Mouse (Mus musculus): ENCODE data around the gene Lyve1. TPM values are rescaled to one million over a fixed set of nuclear protein-coding genes. Genes with fewer than 3 reads are reported as not detected.

Gene Lyve1
- polyA plus RNA-seq, 1 experiment from 2014 or later = 17.4 TPM

DNA sequence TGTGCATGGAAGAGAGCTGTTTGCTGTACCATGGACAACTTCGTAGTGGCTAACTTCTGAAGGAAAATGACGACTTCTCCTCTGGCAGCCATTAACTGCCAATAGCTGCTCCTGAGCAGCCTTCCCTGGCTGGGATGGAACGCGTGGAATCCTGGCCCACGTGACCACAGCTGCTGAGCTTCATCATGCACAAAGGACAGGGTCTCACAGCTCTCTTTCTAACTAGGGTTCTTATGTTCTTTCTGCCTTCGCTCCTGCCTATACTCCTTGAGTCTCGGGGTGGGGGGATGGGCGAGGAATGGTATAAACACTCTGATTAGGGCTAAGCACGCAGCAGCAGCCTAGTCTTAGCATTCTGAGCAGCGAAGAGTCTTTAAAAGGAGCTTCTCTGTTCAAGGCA lies 2.0 kb upstream of the Lyve1 start:
- WGBS = 23% methylated on average over 10 of the region's 10 CpGs
- 0 out of 2 replicates have a peak overlapping the region, but pooled peaks have one; percentile 12 for H3K4me2 ChIP-seq (ENCODE audit: low read depth, low read length)
- 0 out of 2 replicates have a peak overlapping the region, but pooled peaks have one; percentile 5 for H3K9ac ChIP-seq (ENCODE audit: low read length)
- H3K27ac ChIP-seq (ENCODE audit: low read length) = no peak overlapping the region; the same call in 1 of the 2 replicates
- H3K4me1 ChIP-seq (ENCODE audit: control insufficient read depth, insufficient read depth, low read length) = peaks cover 15% of the 10 kb centered on the region
- no peaks in the 10 kb centered on the region for H3K27me3 ChIP-seq (ENCODE audit: control insufficient read depth, insufficient read depth, low read length)
- peak; percentile 46; the same call in 1 of the 2 replicates for ATAC-seq (ENCODE audit: insufficient read depth, low FRiP score)
- H3K4me3 ChIP-seq (replicated peaks; ENCODE audit: low read length) = no peak overlapping the region
- no peaks in the 10 kb centered on the region for H3K36me3 ChIP-seq (ENCODE audit: control insufficient read depth, insufficient read depth, low read length)
- H3K9me3 ChIP-seq (replicated peaks; ENCODE audit: control insufficient read depth, low read length) = no peaks in the 10 kb centered on the region

GRCm38 (mm10) chr7:110860129-110860528 lies 2.9 kb downstream of the Lyve1 start:
- Histone ChIP-seq H3K27ac (ENCODE audit: low read length) (peak overlapping the region; percentile 78), H3K4me3 (replicated peaks; ENCODE audit: low read length) (no peak overlapping the region), H3K4me2 (ENCODE audit: low read depth, low read length) (peak overlapping the region; percentile 6; the same call in 1 of the 2 replicates), H3K9me3 (replicated peaks; ENCODE audit: control insufficient read depth, low read length) (no peaks in the 10 kb centered on the region), H3K36me3 (ENCODE audit: control insufficient read depth, insufficient read depth, low read length) (no peaks in the 10 kb centered on the region), H3K27me3 (ENCODE audit: control insufficient read depth, insufficient read depth, low read length) (no peaks in the 10 kb centered on the region), H3K9ac (ENCODE audit: low read length) (no peak overlapping the region), H3K4me1 (ENCODE audit: control insufficient read depth, insufficient read depth, low read length) (peaks cover 23% of the 10 kb centered on the region)
- peak; percentile 59; the same call in 1 of the 2 replicates for ATAC-seq (ENCODE audit: insufficient read depth, low FRiP score)
- 25% methylated on average over 5 of the region's 5 CpGs for WGBS

DNA sequence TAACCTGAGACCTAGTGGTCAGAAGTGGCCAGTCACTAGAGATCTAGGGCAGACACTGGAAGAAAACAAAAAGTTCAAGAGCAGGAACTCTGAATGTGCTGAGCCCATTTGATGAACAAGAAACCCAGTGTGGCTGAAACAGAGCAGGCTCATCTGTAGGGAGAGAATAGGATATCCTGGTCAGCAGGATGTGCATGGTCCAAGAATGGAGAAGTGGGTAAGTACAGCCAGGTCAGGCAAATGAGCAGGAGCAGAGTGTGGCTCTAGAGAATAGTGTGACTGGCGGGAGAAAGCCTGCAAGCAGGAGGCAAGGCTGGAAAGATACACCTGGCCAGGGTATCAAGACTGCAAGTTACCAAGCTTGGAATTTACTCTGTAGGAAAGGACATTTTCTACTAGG lies 7.4 kb downstream of the Lyve1 start:
- H3K27me3 ChIP-seq (ENCODE audit: control insufficient read depth, insufficient read depth, low read length) = no peaks in the 10 kb centered on the region
- H3K4me3 ChIP-seq (replicated peaks; ENCODE audit: low read length) = no peak overlapping the region
- no peak for ATAC-seq (ENCODE audit: insufficient read depth, low FRiP score)
- H3K4me2 ChIP-seq (ENCODE audit: low read depth, low read length) = no peak overlapping the region
- WGBS = 65% methylated on average over 1 of the region's 1 CpGs
- H3K27ac ChIP-seq (ENCODE audit: low read length) = no peak overlapping the region
- no peaks in the 10 kb centered on the region for H3K9me3 ChIP-seq (replicated peaks; ENCODE audit: control insufficient read depth, low read length)
- H3K4me1 ChIP-seq (ENCODE audit: control insufficient read depth, insufficient read depth, low read length) = peaks cover 41% of the 10 kb centered on the region
- H3K9ac ChIP-seq (ENCODE audit: low read length) = no peak overlapping the region
- no peaks in the 10 kb centered on the region for H3K36me3 ChIP-seq (ENCODE audit: control insufficient read depth, insufficient read depth, low read length)

- Histone ChIP-seq H3K9me3 (replicated peaks; ENCODE audit: control insufficient read depth, low read length) (no peaks in the 10 kb centered on the region), H3K27ac (ENCODE audit: low read length) (no peak overlapping the region)
- 61% methylated on average over 8 of the region's 8 CpGs for WGBS
Measured at GRCm38 (mm10) chr7:110854927-110855546, 8.0 kb downstream of the Lyve1 start.

DNA sequence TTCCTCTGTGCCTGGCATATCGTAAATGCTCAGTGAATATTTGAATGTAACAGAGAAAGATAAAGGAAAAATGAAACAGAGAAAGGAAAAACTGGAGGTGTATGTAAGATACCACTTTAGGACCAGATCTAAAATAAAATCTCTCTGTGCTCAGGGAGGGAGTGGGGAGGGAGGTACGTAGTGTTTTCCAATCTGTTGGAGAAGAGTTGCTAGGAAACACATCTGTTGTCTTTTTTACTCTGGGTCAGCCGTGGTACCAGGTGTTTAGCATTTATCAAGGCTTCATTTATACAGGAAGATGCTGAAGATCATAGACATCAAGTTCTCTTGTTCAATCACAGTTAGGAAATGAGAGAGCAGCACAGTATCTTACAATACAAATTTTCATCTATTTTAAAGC lies 8.5 kb downstream of the Lyve1 start:
- H3K4me3 ChIP-seq (replicated peaks; ENCODE audit: low read length) = no peak overlapping the region

More at GRCm38 (mm10) chr7:110854927-110855546, 8.0 kb downstream of the Lyve1 start:
- Histone ChIP-seq H3K27me3 (ENCODE audit: control insufficient read depth, insufficient read depth, low read length) (no peaks in the 10 kb centered on the region), H3K4me1 (ENCODE audit: control insufficient read depth, insufficient read depth, low read length) (peaks cover 37% of the 10 kb centered on the region), H3K36me3 (ENCODE audit: control insufficient read depth, insufficient read depth, low read length) (no peaks in the 10 kb centered on the region), H3K4me2 (ENCODE audit: low read depth, low read length) (no peak overlapping the region), H3K4me3 (replicated peaks; ENCODE audit: low read length) (no peak overlapping the region), H3K9ac (ENCODE audit: low read length) (no peak overlapping the region)
- no peak for ATAC-seq (ENCODE audit: insufficient read depth, low FRiP score)

GRCm38 (mm10) chr7:110853611-110854010 lies 9.4 kb downstream of the Lyve1 start:
- Histone ChIP-seq H3K36me3 (ENCODE audit: control insufficient read depth, insufficient read depth, low read length) (no peaks in the 10 kb centered on the region), H3K27ac (ENCODE audit: low read length) (no peak overlapping the region), H3K4me2 (ENCODE audit: low read depth, low read length) (no peak overlapping the region), H3K4me3 (replicated peaks; ENCODE audit: low read length) (no peak overlapping the region), H3K27me3 (ENCODE audit: control insufficient read depth, insufficient read depth, low read length) (no peaks in the 10 kb centered on the region), H3K9ac (ENCODE audit: low read length) (no peak overlapping the region), H3K9me3 (replicated peaks; ENCODE audit: control insufficient read depth, low read length) (no peaks in the 10 kb centered on the region), H3K4me1 (ENCODE audit: control insufficient read depth, insufficient read depth, low read length) (peaks cover 27% of the 10 kb centered on the region)
- 39% methylated on average over 10 of the region's 10 CpGs for WGBS
- no peak for ATAC-seq (ENCODE audit: insufficient read depth, low FRiP score)

More for the DNA sequence above, 8.5 kb downstream of the Lyve1 start:
- peaks cover 33% of the 10 kb centered on the region for H3K4me1 ChIP-seq (ENCODE audit: control insufficient read depth, insufficient read depth, low read length)
- no peak overlapping the region for H3K27ac ChIP-seq (ENCODE audit: low read length)
- H3K9me3 ChIP-seq (replicated peaks; ENCODE audit: control insufficient read depth, low read length) = no peaks in the 10 kb centered on the region
- 47% methylated on average over 3 of the region's 3 CpGs for WGBS
- no peak overlapping the region for H3K9ac ChIP-seq (ENCODE audit: low read length)
- no peaks in the 10 kb centered on the region for H3K36me3 ChIP-seq (ENCODE audit: control insufficient read depth, insufficient read depth, low read length)
- ATAC-seq (ENCODE audit: insufficient read depth, low FRiP score) = no peak
- no peak overlapping the region for H3K4me2 ChIP-seq (ENCODE audit: low read depth, low read length)
- H3K27me3 ChIP-seq (ENCODE audit: control insufficient read depth, insufficient read depth, low read length) = no peaks in the 10 kb centered on the region

- no peak overlapping the region for H3K4me3 ChIP-seq (replicated peaks; ENCODE audit: low read length)
- 0 out of 2 replicates have a peak overlapping the region, but pooled peaks have one; percentile 1 for H3K9ac ChIP-seq (ENCODE audit: low read length)
- no peaks in the 10 kb centered on the region for H3K9me3 ChIP-seq (replicated peaks; ENCODE audit: control insufficient read depth, low read length)
- no peak overlapping the region for H3K4me2 ChIP-seq (ENCODE audit: low read depth, low read length)
- ATAC-seq (ENCODE audit: insufficient read depth, low FRiP score) = peak; percentile 83
- WGBS = 60% methylated on average over 7 of the region's 7 CpGs
- no peaks in the 10 kb centered on the region for H3K36me3 ChIP-seq (ENCODE audit: control insufficient read depth, insufficient read depth, low read length)
- peak overlapping the region; percentile 93 for H3K27ac ChIP-seq (ENCODE audit: low read length)
- peaks cover 27% of the 10 kb centered on the region for H3K4me1 ChIP-seq (ENCODE audit: control insufficient read depth, insufficient read depth, low read length)
- no peaks in the 10 kb centered on the region for H3K27me3 ChIP-seq (ENCODE audit: control insufficient read depth, insufficient read depth, low read length)
Measured at GRCm38 (mm10) chr7:110851541-110852203, 11.4 kb downstream of the Lyve1 start.

DNA sequence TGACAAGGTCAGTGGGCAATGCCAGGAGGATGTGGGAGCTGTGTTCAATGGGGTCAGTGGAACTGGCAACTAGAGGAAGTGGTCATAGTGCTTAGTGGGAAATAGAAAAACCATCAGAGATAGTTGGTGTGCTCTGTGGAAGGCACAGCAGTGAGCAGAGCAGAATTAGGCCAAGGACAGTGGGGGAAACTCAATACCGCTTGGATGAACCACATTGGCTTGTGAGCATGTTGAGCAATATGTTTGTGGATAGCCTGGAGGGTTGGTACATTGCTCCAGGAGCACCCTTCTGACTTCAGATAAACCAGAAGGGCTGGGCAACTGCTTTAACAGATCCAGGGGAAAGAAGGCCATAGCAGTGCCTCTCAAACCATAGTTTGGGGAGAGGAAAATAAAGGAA lies 14.7 kb downstream of the Lyve1 start:
- H3K9me3 ChIP-seq (replicated peaks; ENCODE audit: control insufficient read depth, low read length) = no peaks in the 10 kb centered on the region
- H3K4me3 ChIP-seq (replicated peaks; ENCODE audit: low read length) = no peak overlapping the region
- no peaks in the 10 kb centered on the region for H3K27me3 ChIP-seq (ENCODE audit: control insufficient read depth, insufficient read depth, low read length)
- no peak overlapping the region for H3K27ac ChIP-seq (ENCODE audit: low read length)
- H3K4me2 ChIP-seq (ENCODE audit: low read depth, low read length) = no peak overlapping the region
- ATAC-seq (ENCODE audit: insufficient read depth, low FRiP score) = no peak
- H3K36me3 ChIP-seq (ENCODE audit: control insufficient read depth, insufficient read depth, low read length) = no peaks in the 10 kb centered on the region
- 88% methylated on average over 1 of the region's 1 CpGs for WGBS
- H3K9ac ChIP-seq (ENCODE audit: low read length) = no peak overlapping the region
- H3K4me1 ChIP-seq (ENCODE audit: control insufficient read depth, insufficient read depth, low read length) = peaks cover 10% of the 10 kb centered on the region; the same call in 1 of the 2 replicates

DNA sequence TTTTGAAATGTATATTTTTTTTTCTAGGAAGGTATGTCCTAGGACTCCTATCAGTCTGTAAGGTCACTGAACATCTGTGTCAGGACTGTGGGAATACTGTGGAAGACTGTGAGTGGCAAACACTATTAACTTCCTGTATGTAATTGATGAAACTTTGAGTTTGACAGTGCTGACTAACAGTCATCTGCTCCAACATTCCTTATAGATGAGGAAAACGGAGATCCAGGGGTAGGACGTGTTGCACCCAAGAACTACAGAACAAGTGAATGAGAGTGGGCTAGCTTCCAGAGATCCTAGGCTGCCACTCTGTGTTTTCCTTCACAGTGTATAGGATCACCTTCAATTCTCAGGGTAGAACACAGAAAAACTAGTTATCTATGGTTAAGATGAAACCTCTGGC lies 15.7 kb downstream of the Lyve1 start:
- no peaks in the 10 kb centered on the region for H3K27me3 ChIP-seq (ENCODE audit: control insufficient read depth, insufficient read depth, low read length)
- no peaks in the 10 kb centered on the region for H3K36me3 ChIP-seq (ENCODE audit: control insufficient read depth, insufficient read depth, low read length)
- no peak overlapping the region for H3K9ac ChIP-seq (ENCODE audit: low read length)
- 64% methylated on average over 2 of the region's 2 CpGs for WGBS
- no peak overlapping the region for H3K4me2 ChIP-seq (ENCODE audit: low read depth, low read length)
- no peak overlapping the region for H3K27ac ChIP-seq (ENCODE audit: low read length)
- H3K9me3 ChIP-seq (replicated peaks; ENCODE audit: control insufficient read depth, low read length) = no peaks in the 10 kb centered on the region
- 0 out of 2 replicates have a peak, but pooled peaks cover 12% of the 10 kb centered on the region for H3K4me1 ChIP-seq (ENCODE audit: control insufficient read depth, insufficient read depth, low read length)
- ATAC-seq (ENCODE audit: insufficient read depth, low FRiP score) = no peak
- no peak overlapping the region for H3K4me3 ChIP-seq (replicated peaks; ENCODE audit: low read length)

Data from stomach, embryonic 16.5 days (tissue).